Comparison of ENCODE assay signal across 8 mouse cellular contexts in genomic region chr11:69323667-69324111, GRCm38 (mm10). TPM values are rescaled to one million over a fixed set of nuclear protein-coding genes. Genes with fewer than 3 reads are reported as not detected.
DNase-seq lines count a peak whose midpoint lies in the region; ATAC-seq and TF ChIP-seq lines count a peak whose summit lies in the region.

Gene Cntrob (minus strand): TSS chr11:69323775.
Gene Trappc1 (plus strand): TSS chr11:69323980.

- H3K9me3 ChIP-seq in ES-Bruce4 (replicated peaks; ENCODE audit: control insufficient read depth, insufficient read depth, low read length, poor library complexity, severe bottlenecking): no peaks in the 10 kb centered on the region
- no peaks in the 10 kb centered on the region for H3K9me3 ChIP-seq in forebrain, embryonic 13.5 days (replicated peaks)
- H3K9me3 ChIP-seq in liver, postnatal 0 days (ENCODE audit: low read length): no peaks in the 10 kb centered on the region
- H3K9me3 ChIP-seq in neural tube, embryonic 14.5 days (ENCODE audit: control insufficient read depth, low read length): no peaks in the 10 kb centered on the region

- peak; percentile 96 for TF ChIP-seq POLR2A in ES-Bruce4 (IDR thresholded peaks at IDR 0.05; ENCODE audit: insufficient read depth, low read length)

- peaks cover 9% of the 10 kb centered on the region for H3K27me3 ChIP-seq in ES-Bruce4 (ENCODE audit: control insufficient read depth, insufficient read depth, low read length, poor library complexity, severe bottlenecking)
- peaks cover 18% of the 10 kb centered on the region for H3K27me3 ChIP-seq in forebrain, embryonic 13.5 days
- H3K27me3 ChIP-seq in liver, postnatal 0 days (ENCODE audit: insufficient read depth, low read length): peaks cover 22% of the 10 kb centered on the region
- H3K27me3 ChIP-seq in neural tube, embryonic 14.5 days (ENCODE audit: control insufficient read depth, insufficient read depth, low read length): no peaks in the 10 kb centered on the region

- no peaks in the 10 kb centered on the region for H3K4me1 ChIP-seq in ES-Bruce4 (ENCODE audit: control insufficient read depth, insufficient read depth, low read length)
- peaks cover 55% of the 10 kb centered on the region for H3K4me1 ChIP-seq in forebrain, embryonic 13.5 days
- peaks cover 28% of the 10 kb centered on the region for H3K4me1 ChIP-seq in liver, postnatal 0 days (ENCODE audit: insufficient read depth)
- H3K4me1 ChIP-seq in neural tube, embryonic 14.5 days (ENCODE audit: control insufficient read depth, insufficient read depth, low read length): peaks cover 35% of the 10 kb centered on the region

- intact Hi-C loops in heart, postnatal 10 days (cut with DNase I): loop anchor here (2.0 to 5.0 kb wide), 3 partner anchors 41 to 71 kb away; partner anchors contain the start of genes Cyb5d1 and Naa38

- peak; percentile 99 for DNase-seq in heart, postnatal 10 days
- DNase-seq in large intestine, adult 2 months (ENCODE audit: low read depth, low spot score): peak; percentile 84
- DNase-seq in liver, postnatal 0 days: peak; percentile 99
- peak; percentile 99 for DNase-seq in testis, postnatal 10 days (ENCODE audit: low spot score)

- WGBS in forebrain, embryonic 13.5 days: under 1% methylated on average over 30 of the region's 30 CpGs
- WGBS in large intestine, adult 2 months: under 1% methylated on average over 30 of the region's 30 CpGs
- whole genome bisulfite sequencing in liver, postnatal 0 days (ENCODE audit: insufficient replicate concordance): under 1% methylated on average over 30 of the region's 30 CpGs
- under 1% methylated on average over 30 of the region's 30 CpGs for WGBS in neural tube, embryonic 14.5 days

- peak within 1 kb of the TSS; percentile 28 for H3K27ac ChIP-seq in ES-Bruce4 (ENCODE audit: insufficient read depth, low read length)
- H3K27ac ChIP-seq in forebrain, embryonic 13.5 days: peak within 1 kb of the TSS; percentile 85
- H3K27ac ChIP-seq in liver, postnatal 0 days (ENCODE audit: low read depth): peak within 1 kb of the TSS; percentile 86
- H3K27ac ChIP-seq in neural tube, embryonic 14.5 days (ENCODE audit: low read depth, low read length): peak within 1 kb of the TSS; percentile 88

- ATAC-seq in cerebellum, adult (ENCODE audit: insufficient number of reproducible peaks, low FRiP score, low TSS enrichment): peak; percentile 95
- ATAC-seq in forebrain, embryonic 13.5 days: peak; percentile 94
- peak; percentile 94 for ATAC-seq in liver, postnatal 0 days
- peak; percentile 94 for ATAC-seq in neural tube, embryonic 14.5 days (ENCODE audit: low read depth)

- H3K9ac ChIP-seq in ES-Bruce4 (ENCODE audit: low read depth, poor library complexity, severe bottlenecking): peak within 1 kb of the TSS; percentile 83
- H3K9ac ChIP-seq in forebrain, embryonic 13.5 days: peak within 1 kb of the TSS; percentile 84
- H3K9ac ChIP-seq in liver, postnatal 0 days (replicated peaks): peak within 1 kb of the TSS; percentile 80
- peak within 1 kb of the TSS; percentile 80 for H3K9ac ChIP-seq in neural tube, embryonic 14.5 days (replicated peaks; ENCODE audit: low read depth, low read length)

- no peak for TF ChIP-seq CTCF in ES-Bruce4 (IDR thresholded peaks at IDR 0.05; ENCODE audit: low read depth, low read length)
- no peak for TF ChIP-seq CTCF in liver, postnatal 0 days (IDR thresholded peaks at IDR 0.05; ENCODE audit: low read depth)

- peak within 1 kb of the TSS; percentile 77 for H3K4me3 ChIP-seq in ES-Bruce4 (ENCODE audit: low read depth, low read length)
- peak within 1 kb of the TSS; percentile 52 for H3K4me3 ChIP-seq in forebrain, embryonic 13.5 days
- H3K4me3 ChIP-seq in liver, postnatal 0 days (ENCODE audit: low read depth, low read length): peak within 1 kb of the TSS; percentile 63
- H3K4me3 ChIP-seq in neural tube, embryonic 14.5 days (ENCODE audit: low read depth, low read length): peak within 1 kb of the TSS; percentile 57

- H3K4me2 ChIP-seq in forebrain, embryonic 13.5 days: peak within 1 kb of the TSS; percentile 79
- peak within 1 kb of the TSS; percentile 88 for H3K4me2 ChIP-seq in liver, postnatal 0 days (ENCODE audit: low read depth, low read length)
- peak within 1 kb of the TSS; percentile 99 for H3K4me2 ChIP-seq in neural tube, embryonic 14.5 days (ENCODE audit: low read depth, low read length)

- TF ChIP-seq EP300 in ES-Bruce4 (IDR thresholded peaks at IDR 0.05; ENCODE audit: insufficient read depth, low read depth, low read length): no peak
- peak; percentile 41 for TF ChIP-seq EP300 in liver, postnatal 0 days (IDR thresholded peaks at IDR 0.05; ENCODE audit: low read depth)

- H3K36me3 ChIP-seq in ES-Bruce4 (ENCODE audit: control insufficient read depth, insufficient read depth, low read length, poor library complexity, severe bottlenecking): peaks cover 6% of the 10 kb centered on the region; the same call in 1 of the 2 replicates
- peaks cover 25% of the 10 kb centered on the region for H3K36me3 ChIP-seq in forebrain, embryonic 13.5 days (ENCODE audit: poor library complexity, severe bottlenecking)
- H3K36me3 ChIP-seq in liver, postnatal 0 days (replicated peaks; ENCODE audit: insufficient read depth, low read length): peaks cover 7% of the 10 kb centered on the region; the same call in 1 of the 2 replicates
- no peaks in the 10 kb centered on the region for H3K36me3 ChIP-seq in neural tube, embryonic 14.5 days (ENCODE audit: control insufficient read depth, insufficient read depth, low read length)

RNA-seq across cellular contexts. Expression of gene Cntrob, which starts in this region (rescaled TPM):
- polyA plus RNA-seq in ES-Bruce4 (2011; ENCODE audit: insufficient read depth, insufficient read length, low read depth, missing spikeins): 25.9 and 27.5 TPM in 2 replicates
- 37.1 and 43.3 TPM in 2 replicates for polyA plus RNA-seq in forebrain, embryonic 13.5 days (2015; fragmentation: Nextera tagmentation; extraction: Ambion mirVana)
- total RNA-seq in heart, postnatal 10 days (2021): 1 to 10 TPM; 5.7 to 8.6 TPM
- 8.4 and 8.5 TPM in 2 replicates for polyA plus RNA-seq in large intestine, adult 2 months (2012; rRNA removed)
- 4.1 and 5.6 TPM in 2 replicates for polyA plus RNA-seq in liver, postnatal 0 days (2015; fragmentation: Nextera tagmentation; extraction: Ambion mirVana)
- polyA plus RNA-seq in neural tube, embryonic 14.5 days (2014; fragmentation: Nextera tagmentation; extraction: Ambion mirVana): 10.3 and 15.7 TPM in 2 replicates

RNA-seq across cellular contexts. Expression of gene Trappc1, which starts in this region (rescaled TPM):
- polyA plus RNA-seq in ES-Bruce4 (2011; ENCODE audit: insufficient read depth, insufficient read length, low read depth, missing spikeins): 89.1 and 96.0 TPM in 2 replicates
- polyA plus RNA-seq in forebrain, embryonic 13.5 days (2015; fragmentation: Nextera tagmentation; extraction: Ambion mirVana): 208 and 210 TPM in 2 replicates
- total RNA-seq in heart, postnatal 10 days (2021): 10 to 100 TPM; 71.8 to 73.7 TPM
- polyA plus RNA-seq in large intestine, adult 2 months (2012; rRNA removed): 60.7 and 65.6 TPM in 2 replicates
- polyA plus RNA-seq in liver, postnatal 0 days (2015; fragmentation: Nextera tagmentation; extraction: Ambion mirVana): 71.5 and 72.0 TPM in 2 replicates
- polyA plus RNA-seq in neural tube, embryonic 14.5 days (2014; fragmentation: Nextera tagmentation; extraction: Ambion mirVana): 191 and 200 TPM in 2 replicates

Comparison
In these comparisons a context has a peak if more than half of its experiments do, and no peak if none do; other contexts are left out.
1. Peak in every context shown above with its lines: DNase-seq, ATAC-seq, H3K4me3 ChIP-seq and H3K27ac ChIP-seq.
2. H3K27ac ChIP-seq: peak in every context shown above with its lines; median percentile 88 in neural tube, embryonic 14.5 days; 86 in liver, postnatal 0 days; 85 in forebrain, embryonic 13.5 days; 28 in ES-Bruce4.